Mouse (Mus musculus): ENCODE measurements around the gene Gripap1. TPM values are rescaled to one million over a fixed set of nuclear protein-coding genes. Genes with fewer than 3 reads are reported as not detected.

Gripap1 gene
- total and polyA plus RNA-seq, 2 experiments: 13.5 to 22.2 TPM

DNA sequence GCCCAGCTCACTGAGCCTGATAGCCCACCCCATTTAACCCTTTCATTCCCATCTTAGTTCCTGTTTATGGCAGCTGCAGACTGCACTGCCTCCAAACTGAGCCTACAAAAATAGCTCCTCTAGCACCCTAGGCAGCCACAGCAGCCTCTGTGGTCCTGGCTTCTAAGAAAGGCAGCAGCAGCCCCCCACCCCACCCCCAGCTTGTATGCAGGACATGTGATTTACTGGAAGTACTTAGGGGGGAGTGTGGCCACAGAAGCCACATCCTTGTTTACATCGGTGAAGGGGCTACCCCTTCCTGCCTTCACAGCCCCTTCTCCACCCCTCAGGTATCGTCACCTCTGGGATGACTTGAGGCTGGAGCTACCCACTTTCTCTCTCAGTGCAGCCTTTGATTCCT, 75.8 kb downstream of the Gripap1 start:
- Histone ChIP-seq H3K4me1 (ENCODE audit: control insufficient read depth, insufficient read depth, low read length) (no peaks in the 10 kb centered on the region), H3K27me3 (ENCODE audit: control insufficient read depth, insufficient read depth, low read length) (no peaks in the 10 kb centered on the region), H3K27ac (replicated peaks; ENCODE audit: insufficient read depth, low read depth, low read length) (no peak overlapping the region), H3K4me3 (ENCODE audit: insufficient read depth, low read depth, low read length) (no peak overlapping the region), H3K79me2 (ENCODE audit: control insufficient read depth, insufficient read depth, low read length) (no peaks in the 10 kb centered on the region; the same call in 1 of the 2 replicates), H3K36me3 (ENCODE audit: control insufficient read depth, insufficient read depth, low read length) (peaks cover 6% of the 10 kb centered on the region), H3K9ac (ENCODE audit: low read depth, low read length) (no peak overlapping the region)
- TF ChIP-seq POLR2A (IDR thresholded peaks at IDR 0.05; ENCODE audit: extremely low read depth, insufficient read depth, low read length) (no peak), CTCF (IDR thresholded peaks at IDR 0.05; ENCODE audit: low read depth, low read length) (no peak)
- no peak for DNase-seq (ENCODE audit: extremely low read depth, low read depth, low spot score)
- WGBS: 78% methylated on average over 2 of the region's 2 CpGs

DNA sequence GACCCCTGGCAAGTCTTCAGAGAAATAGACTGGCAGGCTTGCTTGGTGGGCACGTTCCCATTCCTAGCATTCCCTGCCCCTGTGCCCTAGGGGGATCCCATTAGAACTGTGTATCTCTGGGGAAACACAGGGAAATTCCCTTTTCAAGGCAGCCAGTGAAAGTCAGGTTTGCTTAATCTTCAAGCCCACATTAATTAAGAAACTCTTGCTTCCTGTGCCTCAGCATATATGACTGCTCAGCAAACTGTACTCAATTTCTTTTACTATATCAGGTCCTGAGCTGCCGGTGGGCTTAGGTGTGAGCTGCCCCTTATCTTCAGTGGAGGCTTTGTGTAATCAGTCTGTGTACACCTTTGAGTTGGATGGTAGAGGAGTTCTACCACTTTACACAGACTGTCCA, 76.2 kb downstream of the Gripap1 start:
- H3K4me1 ChIP-seq (ENCODE audit: control insufficient read depth, insufficient read depth, low read length): no peaks in the 10 kb centered on the region
- no peak overlapping the region for H3K9ac ChIP-seq (ENCODE audit: low read depth, low read length)
- H3K27ac ChIP-seq (replicated peaks; ENCODE audit: insufficient read depth, low read depth, low read length): no peak overlapping the region
- TF ChIP-seq POLR2A (IDR thresholded peaks at IDR 0.05; ENCODE audit: extremely low read depth, insufficient read depth, low read length): no peak
- no peak for TF ChIP-seq CTCF (IDR thresholded peaks at IDR 0.05; ENCODE audit: low read depth, low read length)
- peaks cover 6% of the 10 kb centered on the region for H3K36me3 ChIP-seq (ENCODE audit: control insufficient read depth, insufficient read depth, low read length)
- H3K79me2 ChIP-seq (ENCODE audit: control insufficient read depth, insufficient read depth, low read length): no peaks in the 10 kb centered on the region; the same call in 1 of the 2 replicates
- no peaks in the 10 kb centered on the region for H3K27me3 ChIP-seq (ENCODE audit: control insufficient read depth, insufficient read depth, low read length)
- no peak for DNase-seq (ENCODE audit: extremely low read depth, low read depth, low spot score)
- WGBS: 52% methylated on average over 2 of the region's 2 CpGs
- H3K4me3 ChIP-seq (ENCODE audit: insufficient read depth, low read depth, low read length): no peak overlapping the region

DNA sequence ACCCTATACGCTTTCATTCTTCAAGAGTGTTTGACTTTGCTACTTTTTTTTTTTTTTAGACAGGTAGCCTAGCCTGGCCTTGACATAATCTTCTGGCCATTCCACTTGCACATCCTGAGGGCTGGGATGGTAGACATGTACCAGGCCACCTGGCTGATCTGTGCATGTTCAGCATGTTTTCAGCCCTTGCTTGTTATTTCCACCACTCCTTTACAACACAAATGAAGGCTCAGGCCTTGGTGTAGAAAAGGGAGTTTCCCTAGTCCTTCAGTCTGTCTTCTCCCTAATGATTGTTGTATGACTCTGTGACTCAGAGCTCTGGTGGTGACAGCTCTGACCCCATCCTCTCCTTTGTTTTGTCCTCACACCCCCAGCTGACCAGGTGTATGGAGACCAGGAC, 77.6 kb downstream of the Gripap1 start:
- Histone ChIP-seq H3K79me2 (ENCODE audit: control insufficient read depth, insufficient read depth, low read length) (no peaks in the 10 kb centered on the region; the same call in 1 of the 2 replicates), H3K4me1 (ENCODE audit: control insufficient read depth, insufficient read depth, low read length) (no peaks in the 10 kb centered on the region), H3K4me3 (ENCODE audit: insufficient read depth, low read depth, low read length) (no peak overlapping the region), H3K36me3 (ENCODE audit: control insufficient read depth, insufficient read depth, low read length) (peaks cover 9% of the 10 kb centered on the region), H3K27me3 (ENCODE audit: control insufficient read depth, insufficient read depth, low read length) (no peaks in the 10 kb centered on the region), H3K27ac (replicated peaks; ENCODE audit: insufficient read depth, low read depth, low read length) (no peak overlapping the region), H3K9ac (ENCODE audit: low read depth, low read length) (no peak overlapping the region)
- no peak for DNase-seq (ENCODE audit: extremely low read depth, low read depth, low spot score)
- 100% methylated on average over 1 of the region's 1 CpGs for WGBS
- TF ChIP-seq CTCF (IDR thresholded peaks at IDR 0.05; ENCODE audit: low read depth, low read length): no peak
- TF ChIP-seq POLR2A (IDR thresholded peaks at IDR 0.05; ENCODE audit: extremely low read depth, insufficient read depth, low read length): no peak

DNA sequence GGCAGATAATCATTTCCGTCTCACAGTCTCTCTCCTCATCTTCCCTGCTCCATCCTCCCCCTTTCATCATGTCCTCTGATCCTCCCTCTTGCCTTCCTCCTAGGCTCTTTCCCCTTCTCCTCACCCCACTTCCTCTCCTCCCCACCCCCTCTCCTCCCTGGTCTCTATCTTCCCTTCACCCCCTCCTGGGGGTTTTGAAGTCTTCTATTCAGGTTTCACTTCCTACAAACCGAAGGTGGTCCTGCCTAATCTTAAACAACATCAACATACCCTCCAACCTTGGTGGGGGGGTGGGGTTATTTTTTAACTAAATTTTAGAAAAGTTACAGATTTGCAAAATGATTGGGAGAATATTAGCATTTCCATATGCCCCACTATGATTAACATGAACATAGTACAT, 78.9 kb downstream of the Gripap1 start:
- no peaks in the 10 kb centered on the region for H3K27me3 ChIP-seq (ENCODE audit: control insufficient read depth, insufficient read depth, low read length)
- 78% methylated on average over 2 of the region's 2 CpGs for WGBS
- peaks cover 16% of the 10 kb centered on the region for H3K36me3 ChIP-seq (ENCODE audit: control insufficient read depth, insufficient read depth, low read length)

DNA sequence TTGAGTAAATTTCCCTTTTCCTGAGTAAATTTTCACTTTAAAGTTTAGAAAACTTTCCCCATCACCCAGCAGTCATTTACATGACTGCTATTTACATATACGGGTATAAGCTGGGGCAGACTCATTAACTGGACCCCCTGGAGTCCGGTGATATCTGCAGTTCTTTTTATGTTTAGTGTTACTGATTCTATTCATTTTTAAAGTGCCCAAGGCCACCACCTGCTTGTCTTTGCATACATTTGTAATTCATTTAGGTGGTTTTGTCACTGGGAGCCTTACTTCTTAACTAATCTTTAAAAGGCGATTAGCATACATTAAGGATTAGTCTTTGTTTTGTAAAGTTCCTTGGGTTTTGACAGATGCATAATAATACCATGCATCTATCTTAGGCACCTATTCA, 80.3 kb downstream of the Gripap1 start:
- no peaks in the 10 kb centered on the region for H3K79me2 ChIP-seq (ENCODE audit: control insufficient read depth, insufficient read depth, low read length)
- no peak for DNase-seq (ENCODE audit: extremely low read depth, low read depth, low spot score)
- peaks cover 16% of the 10 kb centered on the region for H3K36me3 ChIP-seq (ENCODE audit: control insufficient read depth, insufficient read depth, low read length)
- H3K9ac ChIP-seq (ENCODE audit: low read depth, low read length): no peak overlapping the region
- H3K4me1 ChIP-seq (ENCODE audit: control insufficient read depth, insufficient read depth, low read length): no peaks in the 10 kb centered on the region
- H3K27me3 ChIP-seq (ENCODE audit: control insufficient read depth, insufficient read depth, low read length): no peaks in the 10 kb centered on the region
- no peak overlapping the region for H3K4me3 ChIP-seq (ENCODE audit: insufficient read depth, low read depth, low read length)
- 77% methylated on average over 3 of the region's 3 CpGs for WGBS
- TF ChIP-seq CTCF (IDR thresholded peaks at IDR 0.05; ENCODE audit: low read depth, low read length) (no peak), POLR2A (IDR thresholded peaks at IDR 0.05; ENCODE audit: extremely low read depth, insufficient read depth, low read length) (no peak)
- H3K27ac ChIP-seq (replicated peaks; ENCODE audit: insufficient read depth, low read depth, low read length): no peak overlapping the region

More for the DNA sequence above, 78.9 kb downstream of the Gripap1 start:
- no peak overlapping the region for H3K4me3 ChIP-seq (ENCODE audit: insufficient read depth, low read depth, low read length)
- H3K4me1 ChIP-seq (ENCODE audit: control insufficient read depth, insufficient read depth, low read length): no peaks in the 10 kb centered on the region
- no peak overlapping the region for H3K9ac ChIP-seq (ENCODE audit: low read depth, low read length)
- H3K79me2 ChIP-seq (ENCODE audit: control insufficient read depth, insufficient read depth, low read length): no peaks in the 10 kb centered on the region; the same call in 1 of the 2 replicates
- no peak for DNase-seq (ENCODE audit: extremely low read depth, low read depth, low spot score)
- TF ChIP-seq CTCF (IDR thresholded peaks at IDR 0.05; ENCODE audit: low read depth, low read length) (no peak), POLR2A (IDR thresholded peaks at IDR 0.05; ENCODE audit: extremely low read depth, insufficient read depth, low read length) (no peak)
- no peak overlapping the region for H3K27ac ChIP-seq (replicated peaks; ENCODE audit: insufficient read depth, low read depth, low read length)

Other genes starting within 250 kb of the Gripap1 start
- not detected in 2 replicates for gene Foxp3, start 216.1 kb upstream of the Gripap1 start, total RNA-seq (2014; rRNA removed)
- gene Foxp3, start 216.1 kb upstream of the Gripap1 start, polyA plus RNA-seq (2012; rRNA removed): 0.07 TPM in 1 of 2 replicates, not detected in the other
- gene Ppp1r3f, start 215.5 kb upstream of the Gripap1 start, total RNA-seq (2014; rRNA removed): 0.74 and 0.81 TPM in 2 replicates
- 0.50 and 0.80 TPM in 2 replicates for gene Ppp1r3f, start 215.5 kb upstream of the Gripap1 start, polyA plus RNA-seq (2012; rRNA removed)
- gene Ccdc22, start 184.2 kb upstream of the Gripap1 start, total RNA-seq (2014; rRNA removed): 9.1 and 13.2 TPM in 2 replicates
- gene Ccdc22, start 184.2 kb upstream of the Gripap1 start, polyA plus RNA-seq (2012; rRNA removed): 10.8 and 12.3 TPM in 2 replicates
- under 0.01 TPM in 2 replicates for gene Cacna1f, start 182.7 kb upstream of the Gripap1 start, total RNA-seq (2014; rRNA removed)
- gene Cacna1f, start 182.7 kb upstream of the Gripap1 start, polyA plus RNA-seq (2012; rRNA removed): 0.04 TPM in 2 replicates
- 0.40 and 0.46 TPM in 2 replicates for gene Syp, start 151.3 kb upstream of the Gripap1 start, total RNA-seq (2014; rRNA removed)
- 0.25 and 0.42 TPM in 2 replicates for gene Syp, start 151.3 kb upstream of the Gripap1 start, polyA plus RNA-seq (2012; rRNA removed)
- gene Prickle3, start 132.5 kb upstream of the Gripap1 start, total RNA-seq (2014; rRNA removed): 2.0 and 2.8 TPM in 2 replicates
- 4.6 and 6.8 TPM in 2 replicates for gene Prickle3, start 132.5 kb upstream of the Gripap1 start, polyA plus RNA-seq (2012; rRNA removed)
- gene Plp2, start 118.4 kb upstream of the Gripap1 start, total RNA-seq (2014; rRNA removed): 0.92 and 1.7 TPM in 2 replicates
- 3.7 and 4.0 TPM in 2 replicates for gene Plp2, start 118.4 kb upstream of the Gripap1 start, polyA plus RNA-seq (2012; rRNA removed)
- gene Magix, start 108.5 kb upstream of the Gripap1 start, total RNA-seq (2014; rRNA removed): 20.9 and 21.3 TPM in 2 replicates
- 33.0 and 36.9 TPM in 2 replicates for gene Magix, start 108.5 kb upstream of the Gripap1 start, polyA plus RNA-seq (2012; rRNA removed)
- gene Gpkow, start 92.6 kb upstream of the Gripap1 start, total RNA-seq (2014; rRNA removed): 5.0 and 5.5 TPM in 2 replicates
- 4.3 and 5.0 TPM in 2 replicates for gene Gpkow, start 92.6 kb upstream of the Gripap1 start, polyA plus RNA-seq (2012; rRNA removed)
- gene Wdr45, start 75.4 kb upstream of the Gripap1 start, total RNA-seq (2014; rRNA removed): 33.4 and 37.1 TPM in 2 replicates
- 39.9 and 48.3 TPM in 2 replicates for gene Wdr45, start 75.4 kb upstream of the Gripap1 start, polyA plus RNA-seq (2012; rRNA removed)
- 1.0 TPM in 1 of 2 replicates, not detected in the other for gene Gm45208, start 67.5 kb upstream of the Gripap1 start, total RNA-seq (2014; rRNA removed)
- gene Gm45208, start 67.5 kb upstream of the Gripap1 start, polyA plus RNA-seq (2012; rRNA removed): 1.5 and 1.9 TPM in 2 replicates
- gene Praf2, start 61.3 kb upstream of the Gripap1 start, total RNA-seq (2014; rRNA removed): 1.1 and 2.8 TPM in 2 replicates
- gene Praf2, start 61.3 kb upstream of the Gripap1 start, polyA plus RNA-seq (2012; rRNA removed): 7.7 and 13.9 TPM in 2 replicates
- 0.34 and 0.37 TPM in 2 replicates for gene Ccdc120, start 38.9 kb upstream of the Gripap1 start, total RNA-seq (2014; rRNA removed)
- gene Ccdc120, start 38.9 kb upstream of the Gripap1 start, polyA plus RNA-seq (2012; rRNA removed): 1.00 and 1.1 TPM in 2 replicates
- gene Tfe3, start 27.2 kb upstream of the Gripap1 start, total RNA-seq (2014; rRNA removed): 4.7 and 9.4 TPM in 2 replicates
- gene Tfe3, start 27.2 kb upstream of the Gripap1 start, polyA plus RNA-seq (2012; rRNA removed): 15.6 and 17.0 TPM in 2 replicates
- gene Kcnd1, start 32.5 kb downstream of the Gripap1 start, total RNA-seq (2014; rRNA removed): not detected in 2 replicates
- gene Kcnd1, start 32.5 kb downstream of the Gripap1 start, polyA plus RNA-seq (2012; rRNA removed): 0.11 TPM in 2 replicates
- 18.0 and 22.0 TPM in 2 replicates for gene Otud5, start 51.6 kb downstream of the Gripap1 start, total RNA-seq (2014; rRNA removed)
- gene Otud5, start 51.6 kb downstream of the Gripap1 start, polyA plus RNA-seq (2012; rRNA removed): 14.2 and 17.0 TPM in 2 replicates
- 0.74 and 1.9 TPM in 2 replicates for gene Pim2, start 88.5 kb downstream of the Gripap1 start, total RNA-seq (2014; rRNA removed)
- 4.7 and 5.4 TPM in 2 replicates for gene Pim2, start 88.5 kb downstream of the Gripap1 start, polyA plus RNA-seq (2012; rRNA removed)
- 10.6 and 11.5 TPM in 2 replicates for gene Slc35a2, start 94.3 kb downstream of the Gripap1 start, total RNA-seq (2014; rRNA removed)
- gene Slc35a2, start 94.3 kb downstream of the Gripap1 start, polyA plus RNA-seq (2012; rRNA removed): 34.7 and 42.6 TPM in 2 replicates
- 14.3 and 15.3 TPM in 2 replicates for gene Pqbp1, start 109.5 kb downstream of the Gripap1 start, total RNA-seq (2014; rRNA removed)
- 49.1 and 51.2 TPM in 2 replicates for gene Pqbp1, start 109.5 kb downstream of the Gripap1 start, polyA plus RNA-seq (2012; rRNA removed)
- 20.7 and 27.5 TPM in 2 replicates for gene Timm17b, start 109.6 kb downstream of the Gripap1 start, total RNA-seq (2014; rRNA removed)
- 53.7 and 58.2 TPM in 2 replicates for gene Timm17b, start 109.6 kb downstream of the Gripap1 start, polyA plus RNA-seq (2012; rRNA removed)
- gene Gm10491, start 118.1 kb downstream of the Gripap1 start, total RNA-seq (2014; rRNA removed): not detected in 2 replicates
- not detected in 2 replicates for gene Gm10491, start 118.1 kb downstream of the Gripap1 start, polyA plus RNA-seq (2012; rRNA removed)
- not detected in 2 replicates for gene Gm10490, start 119.8 kb downstream of the Gripap1 start, total RNA-seq (2014; rRNA removed)
- not detected in 2 replicates for gene Gm10490, start 119.8 kb downstream of the Gripap1 start, polyA plus RNA-seq (2012; rRNA removed)
- gene Pcsk1n, start 130.1 kb downstream of the Gripap1 start, total RNA-seq (2014; rRNA removed): 0.09 TPM in 1 of 2 replicates, not detected in the other
- not detected in 2 replicates for gene Pcsk1n, start 130.1 kb downstream of the Gripap1 start, polyA plus RNA-seq (2012; rRNA removed)
- gene Eras, start 138.8 kb downstream of the Gripap1 start, total RNA-seq (2014; rRNA removed): not detected in 2 replicates
- gene Eras, start 138.8 kb downstream of the Gripap1 start, polyA plus RNA-seq (2012; rRNA removed): not detected in 2 replicates
- 9.8 and 13.3 TPM in 2 replicates for gene Hdac6, start 158.1 kb downstream of the Gripap1 start, total RNA-seq (2014; rRNA removed)
- 17.5 and 19.8 TPM in 2 replicates for gene Hdac6, start 158.1 kb downstream of the Gripap1 start, polyA plus RNA-seq (2012; rRNA removed)
- 0.09 TPM in 1 of 2 replicates, not detected in the other for gene Gata1, start 188.3 kb downstream of the Gripap1 start, total RNA-seq (2014; rRNA removed)
- gene Gata1, start 188.3 kb downstream of the Gripap1 start, polyA plus RNA-seq (2012; rRNA removed): 0.06 TPM in 1 of 2 replicates, not detected in the other
- not detected in 2 replicates for gene Glod5, start 228.7 kb downstream of the Gripap1 start, total RNA-seq (2014; rRNA removed)
- not detected in 2 replicates for gene Glod5, start 228.7 kb downstream of the Gripap1 start, polyA plus RNA-seq (2012; rRNA removed)